Mouse (Mus musculus): ENCODE results near the gene Olfr1489. TPM values are rescaled to one million over a fixed set of nuclear protein-coding genes. Genes with fewer than 3 reads are reported as not detected.
"Not testable (repeated sequence)": the region's sequence is repeated elsewhere in the genome, so short reads cannot be mapped to it uniquely, and the experiment has no call there.

Olfr1489 gene
- not detected for total RNA-seq (2021)
- long read RNA-seq, experiment 1: 0 reads
- long read RNA-seq, experiment 2: 0 reads

GRCm38 (mm10) chr19:13631321-13631720, at the start of gene Olfr1489:
Olfr1489 (plus strand) TSS chr19:13631621.
- intact Hi-C loops (cut with DNase I; ENCODE audit: low total_unique reads): no loop called here
- DNase-seq: no peak

- DNase-seq: no peak
- intact Hi-C loops (cut with DNase I; ENCODE audit: low total_unique reads): no loop called here
These were observed 48.2 kb upstream of the Olfr1489 start, which contains the start of gene Olfr1484 for GRCm38 (mm10) chr19:13583211-13583610. Olfr1484 (plus strand) TSS chr19:13583511.

- intact Hi-C loops (cut with DNase I; ENCODE audit: low total_unique reads); DNase-seq: not testable (repeated sequence)
These were observed 14.3 kb upstream of the Olfr1489 start, which contains the start of gene Olfr1487 for GRCm38 (mm10) chr19:13617075-13617474. Olfr1487 (plus strand) TSS chr19:13617375.

- DNase-seq: no peak
- intact Hi-C loops (cut with DNase I; ENCODE audit: low total_unique reads): no loop called here
These were observed 19.4 kb downstream of the Olfr1489 start, which contains the start of gene Olfr1490 for GRCm38 (mm10) chr19:13650791-13651190. Olfr1490 (plus strand) TSS chr19:13651091.

Small RNA genes lying within 50 kb of the gene (microRNA-seq; reads per million reads assigned to microRNA genes)
- 0 reads per million in 2 experiments for gene Gm22323
- 0 reads per million in 2 experiments for gene Gm23931

Other genes with a start within 250 kb of the Olfr1489 start
- not detected for gene Olfr1469, start 223.8 kb upstream of the Olfr1489 start, total RNA-seq (2021)
- gene Olfr1471, start 188.2 kb upstream of the Olfr1489 start, total RNA-seq (2021): not detected
- not detected for gene Olfr1472, start 175.5 kb upstream of the Olfr1489 start, total RNA-seq (2021)
- gene Olfr1474, start 162.1 kb upstream of the Olfr1489 start, total RNA-seq (2021): not detected
- gene Olfr1475, start 151.4 kb upstream of the Olfr1489 start, total RNA-seq (2021): not detected
- gene Olfr1477, start 131.1 kb upstream of the Olfr1489 start, total RNA-seq (2021): not detected
- gene Olfr1480, start 103.7 kb upstream of the Olfr1489 start, total RNA-seq (2021): not detected
- not detected for gene Olfr1484, start 48.1 kb upstream of the Olfr1489 start, total RNA-seq (2021)
- not detected for gene Olfr1487, start 14.2 kb upstream of the Olfr1489 start, total RNA-seq (2021)
- gene Olfr1490, start 19.5 kb downstream of the Olfr1489 start, total RNA-seq (2021): not detected
- not detected for gene Olfr1491, start 65.6 kb downstream of the Olfr1489 start, total RNA-seq (2021)
- not detected for gene Olfr1493-ps1, start 91.7 kb downstream of the Olfr1489 start, total RNA-seq (2021)
- gene Olfr1494, start 108.1 kb downstream of the Olfr1489 start, total RNA-seq (2021): not detected
- gene Olfr1495, start 133.0 kb downstream of the Olfr1489 start, total RNA-seq (2021): not detected
- not detected for gene Olfr1496, start 146.3 kb downstream of the Olfr1489 start, total RNA-seq (2021)
- gene Olfr1497, start 166.6 kb downstream of the Olfr1489 start, total RNA-seq (2021): not detected
- not detected for gene Olfr1499, start 187.8 kb downstream of the Olfr1489 start, total RNA-seq (2021)
- gene Olfr1500, start 198.9 kb downstream of the Olfr1489 start, total RNA-seq (2021): not detected
- gene Olfr1501, start 219.1 kb downstream of the Olfr1489 start, total RNA-seq (2021): not detected
- gene Olfr1502, start 230.2 kb downstream of the Olfr1489 start, total RNA-seq (2021): not detected

Measured in gastrocnemius, postnatal 14 days (tissue).